Mouse (Mus musculus) lung, adult 2 months (tissue): ENCODE measurements around the gene Msrb3. TPM values are rescaled to one million over a fixed set of nuclear protein-coding genes. Genes with fewer than 3 reads are reported as not detected.

Experiments
- DNase-seq: peaks from one replicate; pipeline ENCODE4 v3.0.0; 2022
- H3K4me1 ChIP-seq: fragments of 200-500 bp; 2 replicates; pipeline ENCODE4 v1.6.1; 2011; ENCODE audit warnings: low read length; ENCODE audit not compliant: control insufficient read depth, insufficient read depth
- H3K4me3 ChIP-seq: fragments of 200-500 bp; replicated peaks from 2 replicates; pipeline ENCODE3; 2011; ENCODE audit warnings: low read depth, mild to moderate bottlenecking, control low read depth, low read length; ENCODE audit errors: extremely low read depth
- CTCF ChIP-seq: fragments of 200-500 bp; IDR thresholded peaks from 2 replicates; pipeline ENCODE4 v1.5.1; 2011; ENCODE audit warnings: mild to moderate bottlenecking, low read length, control low read depth; ENCODE audit not compliant: insufficient read depth
- POLR2A ChIP-seq: fragments of 200-500 bp; IDR thresholded peaks from 2 replicates; pipeline ENCODE4 v1.6.1; 2011; ENCODE audit warnings: low read depth, mild to moderate bottlenecking, control low read depth, low read length, borderline replicate concordance; ENCODE audit errors: extremely low read depth
- WGBS: fragments of 180-500 bp; shearing (Covaris S2); methylation state at CpG from one replicate; pipeline ENCODE4 v1.1.7; 2018; 5-methylcytosine and 5-hydroxymethylcytosine counted together
- polyA plus RNA-seq: library from polyadenylated mRNA; depleted of rRNA; stranded (reverse); fragments of >200 nt; gene quantifications from 2 replicates; pipeline ENCODE4 v1.2.3, GENCODE M21; 2012

Gene Msrb3
- polyA plus RNA-seq, 1 experiment = 36.6 TPM

- no peak for DNase-seq
- no peak overlapping the region for H3K4me3 ChIP-seq
- H3K4me1 ChIP-seq = no peaks in the 10 kb centered on the region
- TF ChIP-seq CTCF = no peak
- no peak for TF ChIP-seq POLR2A
- WGBS = 53% methylated on average over 2 of the region's 2 CpGs
Measured at GRCm38 (mm10) chr10:120921501-120921900, 22.6 kb upstream of the Msrb3 start.

GRCm38 (mm10) chr10:120920604-120921003 is 21.7 kb upstream of the Msrb3 start:
- no peak for DNase-seq

GRCm38 (mm10) chr10:120916250-120916649 is 17.3 kb upstream of the Msrb3 start:
- peaks cover 14% of the 10 kb centered on the region for H3K4me1 ChIP-seq
- no peak overlapping the region for H3K4me3 ChIP-seq
- DNase-seq = no peak
- TF ChIP-seq CTCF (peak; percentile 47; the same call in 1 of the 2 replicates), POLR2A (no peak)
- 89% methylated on average over 5 of the region's 5 CpGs for WGBS

More at GRCm38 (mm10) chr10:120920604-120921003, 21.7 kb upstream of the Msrb3 start:
- H3K4me3 ChIP-seq = no peak overlapping the region
- H3K4me1 ChIP-seq = peaks cover under 1% of the 10 kb centered on the region; the same call in 1 of the 2 replicates
- TF ChIP-seq POLR2A = no peak
- no peak for TF ChIP-seq CTCF
- WGBS = 46% methylated on average over 11 of the region's 11 CpGs

- peaks cover 14% of the 10 kb centered on the region for H3K4me1 ChIP-seq
- TF ChIP-seq POLR2A = no peak
- DNase-seq = peak; percentile 48
- 21% methylated on average over 15 of the region's 15 CpGs for WGBS
- H3K4me3 ChIP-seq = no peak overlapping the region
Measured at GRCm38 (mm10) chr10:120914948-120915631, 16.2 kb upstream of the Msrb3 start.

GRCm38 (mm10) chr10:120914286-120914685 is 15.4 kb upstream of the Msrb3 start:
- WGBS = 41% methylated on average over 7 of the region's 7 CpGs
- no peak for TF ChIP-seq POLR2A
- no peak for TF ChIP-seq CTCF
- peaks cover 14% of the 10 kb centered on the region for H3K4me1 ChIP-seq
- DNase-seq = no peak
- H3K4me3 ChIP-seq = no peak overlapping the region

GRCm38 (mm10) chr10:120913796-120914195 is 14.9 kb upstream of the Msrb3 start:
- DNase-seq = no peak
- Histone ChIP-seq H3K4me3 (no peak overlapping the region), H3K4me1 (peaks cover 14% of the 10 kb centered on the region)
- TF ChIP-seq CTCF (no peak), POLR2A (no peak)
- whole genome bisulfite sequencing = 33% methylated on average over 7 of the region's 7 CpGs

- WGBS = 76% methylated on average over 4 of the region's 4 CpGs
- H3K4me1 ChIP-seq = peaks cover 14% of the 10 kb centered on the region
- DNase-seq = no peak
- no peak overlapping the region for H3K4me3 ChIP-seq
- TF ChIP-seq CTCF (peak; percentile 43; the same call in 1 of the 2 replicates), POLR2A (no peak)
Measured at GRCm38 (mm10) chr10:120911971-120912370, 13.1 kb upstream of the Msrb3 start.

- 73% methylated on average over 11 of the region's 11 CpGs for WGBS
- no peaks in the 10 kb centered on the region; the same call in 1 of the 2 replicates for H3K4me1 ChIP-seq
- DNase-seq = no peak
- H3K4me3 ChIP-seq = no peak overlapping the region
- no peak for TF ChIP-seq POLR2A
- no peak for TF ChIP-seq CTCF
Measured at GRCm38 (mm10) chr10:120908776-120909574, 10.1 kb upstream of the Msrb3 start.

GRCm38 (mm10) chr10:120904676-120905075 is 5.8 kb upstream of the Msrb3 start:
- no peak for DNase-seq
- H3K4me3 ChIP-seq = no peak overlapping the region
- 0 out of 2 replicates have a peak, but pooled peaks cover 3% of the 10 kb centered on the region for H3K4me1 ChIP-seq
- no peak for TF ChIP-seq CTCF
- TF ChIP-seq POLR2A = no peak
- 89% methylated on average over 10 of the region's 10 CpGs for WGBS
